Comparison of ENCODE assay signal across 11 mouse cellular contexts in genomic region chr17:45158171-45158691, GRCm38 (mm10).
DNase-seq lines count a peak whose midpoint lies in the region; ATAC-seq and TF ChIP-seq lines count a peak whose summit lies in the region.
"Had no signal": no experiment of that assay in that cellular context is flagged by ENCODE, and none has a peak within 500 bp of the region (broad histone marks: within the 10 kb centered on the region; RNA-seq: fewer than 3 reads in every experiment).

No protein-coding gene starts in this region.

- no peak overlapping the region for H3K27ac ChIP-seq in testis, adult 2 months (ENCODE audit: control insufficient read depth, insufficient read depth, low read depth, low read length)
- H3K27ac ChIP-seq in heart, embryonic 13.5 days (replicated peaks) = peak overlapping the region; percentile 89
- no peak overlapping the region for H3K27ac ChIP-seq in intestine, embryonic 15.5 days

- H3K4me1 ChIP-seq in testis, adult 2 months (ENCODE audit: control insufficient read depth, insufficient read depth, low read length) = peaks cover 10% of the 10 kb centered on the region
- peaks cover 18% of the 10 kb centered on the region for H3K4me1 ChIP-seq in heart, embryonic 13.5 days
- H3K4me1 ChIP-seq in intestine, embryonic 15.5 days (replicated peaks) = no peaks in the 10 kb centered on the region

- no peaks in the 10 kb centered on the region for H3K27me3 ChIP-seq in testis, adult 2 months (ENCODE audit: control insufficient read depth, insufficient read depth, low read length)
- no peaks in the 10 kb centered on the region; the same call in 1 of the 2 replicates for H3K27me3 ChIP-seq in heart, embryonic 13.5 days (replicated peaks)
- H3K27me3 ChIP-seq in intestine, embryonic 15.5 days (replicated peaks) = no peaks in the 10 kb centered on the region
- H3K27me3 ChIP-seq: Patski had no signal

- ATAC-seq in heart, embryonic 13.5 days (ENCODE audit: extremely low read depth, insufficient number of reproducible peaks, low FRiP score, low TSS enrichment) = peak; percentile 87
- no peak for ATAC-seq in intestine, embryonic 15.5 days
- ATAC-seq: intestine, embryonic 16.5 days; Patski had no signal

- TF ChIP-seq CTCF in testis, adult 2 months (IDR thresholded peaks at IDR 0.05; ENCODE audit: control insufficient read depth, insufficient read depth, insufficient replicate concordance, low read depth, low read length) = no peak

- no peaks in the 10 kb centered on the region for H3K9me3 ChIP-seq in heart, embryonic 13.5 days
- no peaks in the 10 kb centered on the region for H3K9me3 ChIP-seq in intestine, embryonic 15.5 days

- TF ChIP-seq POLR2A in testis, adult 2 months (IDR thresholded peaks at IDR 0.05; ENCODE audit: control insufficient read depth, low read depth, low read length) = no peak

- no peaks in the 10 kb centered on the region for H3K36me3 ChIP-seq in testis, adult 2 months (ENCODE audit: control insufficient read depth, insufficient read depth, low read length)
- H3K36me3 ChIP-seq in heart, embryonic 13.5 days = no peaks in the 10 kb centered on the region
- H3K36me3 ChIP-seq in intestine, embryonic 15.5 days = no peaks in the 10 kb centered on the region

- H3K4me3 ChIP-seq in testis, adult 2 months (ENCODE audit: control insufficient read depth, low read depth, low read length) = peak overlapping the region; percentile 50
- peak overlapping the region; percentile 0; the same call in 1 of the 2 replicates for H3K4me3 ChIP-seq in heart, embryonic 13.5 days
- H3K4me3 ChIP-seq in intestine, embryonic 15.5 days (replicated peaks) = no peak overlapping the region

- H3K4me2 ChIP-seq in heart, embryonic 13.5 days = peak overlapping the region; percentile 50
- H3K4me2 ChIP-seq in intestine, embryonic 15.5 days (replicated peaks) = no peak overlapping the region

- 26% methylated on average over 16 of the region's 16 CpGs for whole genome bisulfite sequencing in heart, embryonic 13.5 days
- 72% methylated on average over 16 of the region's 16 CpGs for WGBS in intestine, embryonic 15.5 days

- DNase-seq in cerebellum, adult 9-10 months = peak; percentile 3
- no peak for DNase-seq in cerebellum, adult 8-10 months
- no peak for DNase-seq in testis, postnatal 10 days (ENCODE audit: low spot score)
- no peak for DNase-seq in kidney, adult 9 months
- no peak for DNase-seq in left cerebral cortex, adult 18-20 months (ENCODE audit: low spot score in 2 of 2)
- DNase-seq: thymus, postnatal 14 days had no signal

- peak overlapping the region; percentile 58; the same call in 1 of the 2 replicates for H3K9ac ChIP-seq in heart, embryonic 13.5 days
- no peak overlapping the region for H3K9ac ChIP-seq in intestine, embryonic 15.5 days
